Mouse (Mus musculus) heart, embryonic 16.5 days (tissue): ENCODE data around the gene Spata13. TPM values are rescaled to one million over a fixed set of nuclear protein-coding genes. Genes with fewer than 3 reads are reported as not detected.

ENCODE experiments used
- ATAC-seq: fragments of 200-750 bp; cut with Nextera tagmentation; replicated peaks from 2 replicates; pipeline ENCODE4 v1.8.0; 2017; ENCODE audit warnings: moderate number of reproducible peaks; ENCODE audit not compliant: insufficient read depth, low FRiP score; ENCODE audit errors: extremely low read depth
- H3K27ac ChIP-seq: fragments of 300-500 bp; sonication (generic); 2 replicates; pipeline ENCODE4 v1.5.1; 2014; ENCODE audit warnings: mild to moderate bottlenecking, low read length, control low read depth, moderate library complexity
- H3K27me3 ChIP-seq: fragments of 300-500 bp; sonication (generic); 2 replicates; pipeline ENCODE4 v1.6.1; 2014; ENCODE audit warnings: low read length, mixed read lengths; ENCODE audit not compliant: control insufficient read depth, insufficient read depth
- H3K36me3 ChIP-seq: fragments of 300-500 bp; sonication (generic); 2 replicates; pipeline ENCODE4 v1.6.1; 2014; ENCODE audit not compliant: control insufficient read depth, insufficient read depth
- H3K4me1 ChIP-seq: fragments of 300-500 bp; sonication (generic); 2 replicates; pipeline ENCODE4 v1.6.1; 2014; ENCODE audit warnings: low read length, mixed read lengths; ENCODE audit not compliant: control insufficient read depth, insufficient read depth
- H3K4me2 ChIP-seq: fragments of 300-500 bp; sonication (generic); 2 replicates; pipeline ENCODE4 v1.6.1; 2014; ENCODE audit warnings: low read depth, mild to moderate bottlenecking, control low read depth, low read length
- H3K4me3 ChIP-seq: fragments of 300-500 bp; sonication (generic); 2 replicates; pipeline ENCODE4 v1.5.1; 2014; ENCODE audit warnings: mild to moderate bottlenecking, control low read depth, low read length
- H3K9ac ChIP-seq: fragments of 300-500 bp; sonication (generic); 2 replicates; pipeline ENCODE4 v1.6.1; 2014; ENCODE audit warnings: low read length, control low read depth
- H3K9me3 ChIP-seq: fragments of 300-500 bp; sonication (generic); replicated peaks from 2 replicates; pipeline ENCODE4 v1.6.1; 2016; ENCODE audit warnings: low read length; ENCODE audit not compliant: control insufficient read depth
- WGBS: fragments of 180-500 bp; shearing (Covaris S2); extraction: QIAGEN DNeasy Blood & Tissue Kit; methylation state at CpG from one replicate; pipeline ENCODE4 v1.1.7; 2014; 5-methylcytosine and 5-hydroxymethylcytosine counted together
- polyA plus RNA-seq: library from polyadenylated mRNA; unstranded; fragments of >200 nt; fragmentation: Nextera tagmentation; extraction: Ambion mirVana; gene quantifications from 2 replicates; pipeline ENCODE4 v1.2.1, GENCODE M21; 2015

Spata13 gene
- polyA plus RNA-seq, 1 experiment from 2014 or later = 21.4 TPM

DNA sequence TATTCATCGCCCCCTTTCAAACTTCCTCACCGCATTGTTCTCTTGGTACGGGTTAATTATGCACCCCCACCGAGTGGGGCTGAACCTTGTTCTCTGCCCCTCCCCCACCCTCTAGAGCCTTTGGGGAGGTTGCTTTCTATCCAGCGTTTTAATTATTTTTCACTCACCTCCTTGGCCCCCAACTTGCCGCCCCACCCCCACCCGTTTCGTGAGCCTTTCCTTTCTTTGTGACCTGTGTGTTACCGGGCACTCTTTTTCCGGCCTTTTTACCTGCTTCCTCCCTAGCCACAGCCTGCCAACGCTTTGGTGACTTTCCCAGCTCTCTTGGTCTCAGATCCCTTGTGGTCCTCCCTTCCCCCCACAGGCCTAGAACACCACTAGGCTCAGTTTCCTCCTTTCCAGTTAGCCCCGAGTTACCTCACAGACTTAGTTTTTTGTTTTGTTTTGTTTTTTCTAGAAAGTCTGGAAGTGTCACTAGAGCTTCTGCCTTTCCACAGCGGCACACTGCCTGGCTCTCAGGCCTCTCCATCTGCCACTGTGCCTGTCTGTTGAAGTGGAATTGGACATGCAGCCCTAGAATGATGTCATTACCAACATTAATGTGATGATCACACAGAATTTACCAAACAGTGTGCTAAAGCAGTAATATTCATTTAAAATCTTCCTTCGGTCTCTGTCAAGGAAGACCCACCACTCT lies 2.3 kb downstream of the Spata13 start:
- 26% methylated on average over 14 of the region's 14 CpGs for WGBS
- Histone ChIP-seq H3K9ac (no peak overlapping the region), H3K27me3 (peaks cover 11% of the 10 kb centered on the region), H3K9me3 (no peaks in the 10 kb centered on the region), H3K27ac (no peak overlapping the region), H3K36me3 (no peaks in the 10 kb centered on the region), H3K4me1 (peaks cover 7% of the 10 kb centered on the region; the same call in 1 of the 2 replicates), H3K4me3 (peak overlapping the region; percentile 70), H3K4me2 (peak overlapping the region; percentile 98)
- ATAC-seq = no peak

DNA sequence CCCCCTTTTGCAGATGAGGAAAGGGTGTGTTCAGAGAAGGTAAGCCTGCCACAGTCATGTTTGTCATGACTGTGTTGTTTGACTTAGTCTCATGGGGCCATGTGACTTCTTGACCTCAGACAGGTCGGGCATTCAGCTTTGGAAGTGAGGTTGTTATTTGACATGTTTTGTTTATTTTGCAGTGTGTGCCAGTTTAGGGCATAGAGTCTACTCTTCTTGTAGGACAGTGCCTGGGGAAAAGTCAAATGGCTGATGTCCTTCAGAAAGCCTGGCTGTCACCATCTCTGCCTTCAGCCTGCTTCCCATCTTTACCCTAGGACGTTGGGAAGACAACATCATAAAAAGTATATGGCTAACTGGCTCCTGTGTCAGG lies 2.8 kb downstream of the Spata13 start:
- H3K4me2 ChIP-seq = no peak overlapping the region

DNA sequence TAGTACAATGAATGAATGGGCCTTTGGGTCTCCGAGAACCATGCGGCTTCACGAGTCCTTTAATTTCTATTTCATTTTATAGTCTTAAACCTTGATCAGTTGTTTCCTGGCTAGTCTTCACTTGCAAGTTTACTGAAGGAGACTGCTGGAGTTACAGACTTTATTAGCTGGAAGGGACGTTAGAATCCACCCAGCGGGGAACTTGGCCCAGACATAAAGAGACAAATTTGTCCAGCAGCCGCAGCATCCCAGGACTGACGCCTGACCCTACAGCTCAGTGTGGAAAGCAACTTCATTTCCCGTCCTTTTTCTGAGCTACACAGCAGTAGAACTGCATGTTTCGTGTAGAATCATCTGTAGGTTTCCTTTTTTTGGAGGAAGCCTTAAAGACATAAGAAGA lies 3.2 kb downstream of the Spata13 start:
- H3K4me1 ChIP-seq = peaks cover 7% of the 10 kb centered on the region; the same call in 1 of the 2 replicates
- no peak overlapping the region for H3K9ac ChIP-seq
- H3K36me3 ChIP-seq = no peaks in the 10 kb centered on the region
- WGBS = 86% methylated on average over 9 of the region's 9 CpGs
- no peak overlapping the region for H3K27ac ChIP-seq
- H3K27me3 ChIP-seq = peaks cover 11% of the 10 kb centered on the region
- no peaks in the 10 kb centered on the region for H3K9me3 ChIP-seq
- no peak overlapping the region for H3K4me2 ChIP-seq
- no peak for ATAC-seq
- no peak overlapping the region for H3K4me3 ChIP-seq

More for the DNA sequence above, 2.8 kb downstream of the Spata13 start:
- H3K4me1 ChIP-seq = peaks cover 7% of the 10 kb centered on the region; the same call in 1 of the 2 replicates
- H3K4me3 ChIP-seq = no peak overlapping the region
- WGBS = 69% methylated on average over 2 of the region's 2 CpGs
- H3K36me3 ChIP-seq = no peaks in the 10 kb centered on the region
- no peak overlapping the region for H3K9ac ChIP-seq
- H3K9me3 ChIP-seq = no peaks in the 10 kb centered on the region
- peaks cover 11% of the 10 kb centered on the region for H3K27me3 ChIP-seq
- H3K27ac ChIP-seq = no peak overlapping the region
- ATAC-seq = no peak

DNA sequence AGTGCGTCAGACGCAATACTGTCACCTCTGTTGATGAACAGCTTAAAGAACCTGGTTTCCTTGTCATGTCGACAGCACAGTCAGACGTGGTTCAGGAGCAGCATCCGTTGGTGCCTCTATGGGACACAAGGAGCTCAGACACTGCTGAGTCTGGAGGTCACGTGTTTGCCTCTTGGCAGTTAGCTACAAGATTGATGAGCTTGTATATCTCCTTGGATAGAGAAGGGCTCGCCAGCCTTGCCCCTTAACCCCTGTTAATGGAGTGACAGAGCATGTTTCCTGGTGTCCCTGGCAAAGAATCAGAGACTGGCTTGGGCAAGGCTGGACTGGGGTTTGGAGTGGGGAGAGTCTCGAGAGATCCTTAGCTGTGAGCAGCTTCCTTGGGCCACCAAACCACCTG lies 4.4 kb downstream of the Spata13 start:
- H3K4me3 ChIP-seq = no peak overlapping the region

DNA sequence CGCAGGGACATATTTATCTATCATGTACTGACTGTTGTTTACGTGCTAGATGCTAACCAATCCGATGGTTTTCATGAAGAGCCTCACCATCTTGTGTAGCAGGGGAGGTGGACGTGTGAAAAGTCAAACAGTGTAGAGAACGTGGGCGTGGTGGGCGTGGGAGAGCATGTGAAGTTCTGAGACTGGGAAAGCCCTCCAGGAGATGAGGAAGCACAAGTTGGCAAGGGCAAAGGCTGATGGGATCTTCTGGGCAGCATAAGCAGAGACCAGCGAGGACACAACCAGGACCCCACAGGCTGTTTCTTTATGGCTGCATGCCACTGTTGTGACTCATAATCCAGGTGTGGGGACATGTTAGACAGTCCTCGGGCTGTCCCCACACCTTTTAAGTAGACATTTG lies 5.4 kb downstream of the Spata13 start:
- Histone ChIP-seq H3K9me3 (no peaks in the 10 kb centered on the region), H3K4me1 (peaks cover 7% of the 10 kb centered on the region; the same call in 1 of the 2 replicates), H3K36me3 (no peaks in the 10 kb centered on the region), H3K4me3 (no peak overlapping the region), H3K4me2 (no peak overlapping the region), H3K9ac (no peak overlapping the region), H3K27me3 (peaks cover 2% of the 10 kb centered on the region), H3K27ac (no peak overlapping the region)
- no peak for ATAC-seq
- 82% methylated on average over 9 of the region's 9 CpGs for WGBS

More for the DNA sequence above, 4.4 kb downstream of the Spata13 start:
- Histone ChIP-seq H3K4me1 (peaks cover 7% of the 10 kb centered on the region; the same call in 1 of the 2 replicates), H3K36me3 (no peaks in the 10 kb centered on the region), H3K9me3 (no peaks in the 10 kb centered on the region), H3K27me3 (peaks cover 9% of the 10 kb centered on the region), H3K9ac (no peak overlapping the region), H3K4me2 (no peak overlapping the region), H3K27ac (no peak overlapping the region)
- no peak for ATAC-seq
- WGBS = 56% methylated on average over 8 of the region's 8 CpGs

DNA sequence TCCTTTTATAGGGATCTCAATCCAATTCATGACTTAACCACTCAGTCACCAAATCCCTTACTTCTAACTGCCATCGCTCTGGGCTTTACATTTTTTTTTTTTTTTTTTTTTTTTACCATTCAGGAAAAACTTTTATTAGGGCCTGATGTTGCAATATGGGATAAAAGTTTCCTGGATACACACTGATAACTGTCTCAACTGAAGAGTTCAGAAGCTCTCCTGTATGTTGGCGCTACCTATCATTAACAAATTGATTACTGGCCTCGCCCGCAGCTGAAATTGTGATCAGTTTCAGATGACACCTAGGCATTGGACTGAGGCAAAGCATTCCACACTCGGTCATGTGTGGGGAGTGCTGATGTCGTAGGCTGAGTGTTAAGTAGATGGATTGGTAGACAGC lies 7.3 kb downstream of the Spata13 start:
- H3K4me1 ChIP-seq = no peaks in the 10 kb centered on the region; the same call in 1 of the 2 replicates
- H3K9ac ChIP-seq = no peak overlapping the region
- H3K9me3 ChIP-seq = no peaks in the 10 kb centered on the region
- H3K36me3 ChIP-seq = no peaks in the 10 kb centered on the region
- WGBS = 75% methylated on average over 6 of the region's 6 CpGs
- H3K4me2 ChIP-seq = no peak overlapping the region
- no peak overlapping the region for H3K4me3 ChIP-seq
- ATAC-seq = no peak
- peaks cover 2% of the 10 kb centered on the region for H3K27me3 ChIP-seq
- no peak overlapping the region for H3K27ac ChIP-seq

DNA sequence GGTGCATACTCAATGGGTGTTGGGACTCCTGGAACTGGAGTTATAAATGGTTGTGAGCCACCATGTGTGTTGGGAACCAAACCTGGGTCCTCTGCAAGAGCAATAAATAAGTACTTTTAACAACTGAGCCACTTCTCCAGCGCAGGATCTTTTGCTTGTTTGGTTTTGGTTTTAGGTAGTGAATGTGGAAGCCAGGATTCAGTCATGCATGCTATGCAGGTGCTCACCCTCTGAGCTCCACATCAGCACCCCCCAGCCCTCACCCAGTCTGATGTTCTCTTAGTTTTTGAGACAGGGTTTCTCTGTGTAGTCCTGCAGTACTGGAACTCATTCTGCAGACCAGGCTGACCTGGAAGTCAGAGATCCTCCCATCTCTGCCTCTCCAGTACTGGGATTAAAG lies 8.3 kb downstream of the Spata13 start:
- H3K9ac ChIP-seq = no peak overlapping the region
- no peak overlapping the region for H3K4me2 ChIP-seq
- no peaks in the 10 kb centered on the region; the same call in none of the 2 replicates for H3K27me3 ChIP-seq
- no peak overlapping the region for H3K4me3 ChIP-seq
- H3K9me3 ChIP-seq = no peaks in the 10 kb centered on the region
- no peak for ATAC-seq
- no peaks in the 10 kb centered on the region for H3K36me3 ChIP-seq
- WGBS = 97% methylated on average over 1 of the region's 1 CpGs
- no peak overlapping the region for H3K27ac ChIP-seq
- H3K4me1 ChIP-seq = no peaks in the 10 kb centered on the region; the same call in 1 of the 2 replicates

DNA sequence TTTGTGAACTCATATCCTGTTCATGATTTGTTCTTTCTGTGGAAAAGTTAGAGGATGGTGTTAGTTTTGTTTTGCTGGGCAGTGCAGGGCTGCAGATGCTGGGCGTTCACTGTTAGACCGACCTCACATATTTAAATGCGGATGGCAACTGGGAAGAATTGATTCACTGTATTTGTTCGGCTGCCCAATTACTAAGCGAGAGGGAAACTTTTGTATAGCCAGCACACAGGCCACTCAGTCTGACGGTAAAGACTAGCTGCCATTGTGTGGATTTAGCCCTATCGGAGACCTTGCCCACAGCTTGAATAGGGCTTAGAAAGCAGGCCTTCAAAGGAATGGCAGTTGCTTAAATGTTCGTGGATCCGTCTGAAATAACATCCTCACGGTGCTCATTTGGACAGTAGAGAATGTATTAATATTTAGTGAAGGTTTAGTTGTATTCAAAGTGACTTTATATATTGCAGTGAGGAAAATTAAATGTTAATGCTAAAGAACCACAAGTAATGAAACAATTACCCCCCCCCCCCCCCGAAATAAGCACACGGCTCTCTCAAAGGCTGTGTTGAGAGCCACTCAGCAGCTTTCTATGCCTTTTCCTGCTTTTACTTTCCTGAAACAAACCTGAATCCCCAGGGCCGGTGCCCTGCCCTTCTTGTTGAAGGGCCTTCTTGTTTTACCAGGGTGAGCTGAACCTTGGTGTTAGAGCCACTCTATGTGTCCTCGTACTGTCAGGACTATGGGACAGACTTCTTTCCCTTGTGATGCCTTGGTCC lies 9.5 kb downstream of the Spata13 start:
- no peaks in the 10 kb centered on the region; the same call in 1 of the 2 replicates for H3K4me1 ChIP-seq
- H3K27ac ChIP-seq = no peak overlapping the region
- no peaks in the 10 kb centered on the region for H3K9me3 ChIP-seq
- H3K27me3 ChIP-seq = no peaks in the 10 kb centered on the region; the same call in 1 of the 2 replicates
- no peaks in the 10 kb centered on the region for H3K36me3 ChIP-seq
- no peak overlapping the region for H3K4me2 ChIP-seq
- ATAC-seq = no peak
- H3K4me3 ChIP-seq = no peak overlapping the region
- no peak overlapping the region for H3K9ac ChIP-seq
- WGBS = 86% methylated on average over 12 of the region's 14 CpGs

DNA sequence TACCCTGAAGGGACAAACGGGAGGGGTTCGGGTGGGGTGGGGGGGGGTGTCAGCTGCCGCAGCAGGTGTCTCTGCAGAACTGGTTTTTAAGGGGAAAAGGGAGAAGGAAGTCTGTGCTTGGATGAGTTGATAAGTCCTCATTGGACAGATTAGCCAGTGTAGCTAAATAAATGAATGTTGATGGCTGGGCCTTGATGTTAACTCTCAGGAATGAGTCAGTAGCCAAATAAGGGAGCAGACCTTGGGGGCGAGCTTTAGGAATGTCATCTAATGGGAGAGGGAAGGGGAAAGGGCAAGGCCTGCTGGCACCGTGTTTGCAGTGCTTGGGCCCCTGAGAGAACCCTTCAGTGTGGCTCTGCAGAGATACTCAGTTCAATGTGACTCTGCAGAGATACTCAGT lies 12.6 kb downstream of the Spata13 start:
- ATAC-seq = no peak
- 56% methylated on average over 5 of the region's 5 CpGs for WGBS
- Histone ChIP-seq H3K4me1 (no peaks in the 10 kb centered on the region; the same call in 1 of the 2 replicates), H3K4me3 (no peak overlapping the region), H3K4me2 (no peak overlapping the region), H3K9ac (no peak overlapping the region), H3K27me3 (no peaks in the 10 kb centered on the region), H3K36me3 (no peaks in the 10 kb centered on the region), H3K27ac (no peak overlapping the region), H3K9me3 (no peaks in the 10 kb centered on the region)
